Mouse (Mus musculus): ENCODE results near the gene Cdk5r2.

GRCm38 (mm10) chr1:74885369-74886042 lies 30.8 kb downstream of the Cdk5r2 start, which contains the start of gene Fev:
- TF ChIP-seq POLR2A (IDR thresholded peaks at IDR 0.05; ENCODE audit: low read depth, low read length) (no peak), E2F4 (IDR thresholded peaks at IDR 0.05; ENCODE audit: insufficient replicate concordance, low read depth, low read length) (no peak), CTCF (conservative IDR thresholded peaks at IDR 0.05 in 1 of 2, IDR thresholded peaks at IDR 0.05 in 1 of 2; ENCODE audit: low read depth in 2 of 2, low read length in 2 of 2) (no peak), NELFE (IDR thresholded peaks at IDR 0.05; ENCODE audit: low read depth, low read length) (no peak), MAFK (IDR thresholded peaks at IDR 0.05; ENCODE audit: insufficient replicate concordance, low read length) (no peak), SIN3A (IDR thresholded peaks at IDR 0.05; ENCODE audit: low read length) (no peak), JUND (conservative IDR thresholded peaks at IDR 0.05; ENCODE audit: low read depth, low read length) (no peak), TCF12 (IDR thresholded peaks at IDR 0.05; ENCODE audit: low read depth, low read length) (no peak), POLR2AphosphoS2 (IDR thresholded peaks at IDR 0.05; ENCODE audit: low read depth, low read length) (no peak), ZMIZ1 (IDR thresholded peaks at IDR 0.05; ENCODE audit: low read depth, low read length) (no peak)
